Mouse (Mus musculus): ENCODE results near the gene Gm12789.
A peak's percentile ranks its signal among the peaks of the same experiment; 100 is the strongest.
"Not testable (repeated sequence)": the region's sequence is repeated elsewhere in the genome, so short reads cannot be mapped to it uniquely, and the experiment has no call there.

The Gm12789 gene

DNA sequence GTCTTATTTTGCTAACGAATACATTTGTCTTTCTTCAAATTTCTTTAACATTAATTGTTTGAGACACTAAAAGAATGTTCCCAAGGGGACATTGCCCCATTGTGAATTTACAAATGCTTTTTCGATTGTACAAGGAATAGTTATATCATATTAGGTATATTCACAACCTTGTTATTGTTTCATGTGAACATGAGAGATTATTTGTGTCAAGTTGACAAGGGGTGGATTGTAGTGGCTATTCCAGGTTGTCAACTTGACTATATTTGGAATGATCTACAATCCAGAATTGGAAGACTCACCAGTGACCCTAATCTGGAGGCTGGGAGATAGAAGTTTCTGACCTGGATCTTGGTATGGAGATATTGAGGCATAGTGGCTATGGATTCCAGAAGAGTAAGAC lies at the start of gene Gm12789:
Gene Gm12789, plus strand, starts transcription at position 301 of the 400 bp plus-strand sequence.
- DNase-seq (ENCODE audit: low read depth, low spot score); H3K36me3 ChIP-seq (ENCODE audit: control insufficient read depth, insufficient read depth, low read length, poor library complexity, severe bottlenecking); H3K27me3 ChIP-seq (ENCODE audit: control insufficient read depth, insufficient read depth, low read length, poor library complexity, severe bottlenecking): not testable (repeated sequence)

DNA sequence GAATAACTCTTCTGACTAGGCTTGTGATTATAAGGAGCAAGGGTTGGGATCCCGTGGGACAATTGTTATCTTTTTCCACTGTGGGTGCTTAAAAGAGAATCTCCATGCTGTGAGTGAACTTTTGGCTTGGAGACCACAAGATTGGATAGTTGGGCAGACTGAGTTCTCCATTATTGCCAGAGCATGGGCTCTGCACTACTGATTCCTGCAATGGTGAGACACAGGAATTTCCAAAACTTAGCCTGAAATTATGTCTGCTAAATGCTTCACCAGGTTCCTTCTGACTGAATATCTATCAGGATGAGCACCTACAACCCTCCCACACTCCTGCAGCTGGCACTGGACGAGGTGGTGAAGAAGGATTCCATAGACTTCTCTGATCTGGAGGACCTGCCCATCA lies 46.3 kb upstream of the Gm12789 start, which contains the start of gene Gm12794:
Gene Gm12794, plus strand, starts transcription at position 301 of the 400 bp plus-strand sequence.
- not testable (repeated sequence) for DNase-seq (ENCODE audit: low read depth, low spot score); H3K27me3 ChIP-seq (ENCODE audit: control insufficient read depth, insufficient read depth, low read length, poor library complexity, severe bottlenecking)

GRCm38 (mm10) chr4:101980949-101981348 lies 5.5 kb upstream of the Gm12789 start, which contains the start of gene Gm12790:
Gene Gm12790 (minus strand): TSS chr4:101981049.
- H3K27me3 ChIP-seq (ENCODE audit: control insufficient read depth, insufficient read depth, low read length, poor library complexity, severe bottlenecking); DNase-seq (ENCODE audit: low read depth, low spot score); H3K36me3 ChIP-seq (ENCODE audit: control insufficient read depth, insufficient read depth, low read length, poor library complexity, severe bottlenecking): not testable (repeated sequence)

More for the DNA sequence above, 46.3 kb upstream of the Gm12789 start, which contains the start of gene Gm12794:
- not testable (repeated sequence) for H3K36me3 ChIP-seq (ENCODE audit: control insufficient read depth, insufficient read depth, low read length, poor library complexity, severe bottlenecking)

- H3K36me3 ChIP-seq (ENCODE audit: control insufficient read depth, insufficient read depth, low read length, poor library complexity, severe bottlenecking): no peaks in the 10 kb centered on the region
- H3K27me3 ChIP-seq (ENCODE audit: control insufficient read depth, insufficient read depth, low read length, poor library complexity, severe bottlenecking): no peaks in the 10 kb centered on the region
- DNase-seq (ENCODE audit: low read depth, low spot score): no peak
Measured at GRCm38 (mm10) chr4:101985678-101986077, 748 bp upstream of the Gm12789 start.

GRCm38 (mm10) chr4:101997426-101997825 lies 11.0 kb downstream of the Gm12789 start:
- Histone ChIP-seq H3K36me3 (ENCODE audit: control insufficient read depth, insufficient read depth, low read length, poor library complexity, severe bottlenecking) (no peaks in the 10 kb centered on the region), H3K27me3 (ENCODE audit: control insufficient read depth, insufficient read depth, low read length, poor library complexity, severe bottlenecking) (no peaks in the 10 kb centered on the region)
- DNase-seq (ENCODE audit: low read depth, low spot score): no peak

DNA sequence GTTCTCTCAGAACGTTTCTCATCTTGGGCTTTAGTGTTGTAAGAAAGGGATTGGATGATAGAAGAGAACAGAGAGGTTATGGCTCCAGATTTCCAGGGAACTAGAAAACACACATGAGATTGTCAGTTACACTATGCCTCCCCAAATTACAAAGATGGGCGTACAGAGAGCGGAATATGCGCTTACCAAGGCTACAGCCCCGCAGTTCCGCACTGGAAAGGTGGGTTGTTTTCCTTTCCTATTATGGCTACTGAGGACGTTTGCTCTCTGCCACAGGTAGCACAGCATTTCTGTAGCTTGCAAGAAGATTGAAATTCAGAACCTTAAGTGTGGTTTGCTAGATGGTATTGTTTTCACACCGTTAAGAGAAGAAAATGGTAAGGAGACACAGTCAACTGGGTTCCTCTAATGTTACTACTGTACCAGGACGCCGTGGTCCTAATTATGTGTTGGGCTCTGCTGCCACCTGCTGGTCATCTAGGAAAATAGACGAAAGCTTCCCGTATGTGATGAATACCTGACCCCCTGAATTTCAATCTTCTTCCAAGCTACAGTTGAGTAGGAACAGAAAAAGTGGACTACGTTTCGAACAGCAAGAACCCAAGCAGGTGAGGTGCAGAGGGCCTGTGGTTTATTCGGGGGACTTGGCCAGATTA lies 12.0 kb downstream of the Gm12789 start:
- peak; percentile 59 for DNase-seq (ENCODE audit: low read depth, low spot score)
- Histone ChIP-seq H3K27me3 (ENCODE audit: control insufficient read depth, insufficient read depth, low read length, poor library complexity, severe bottlenecking) (no peaks in the 10 kb centered on the region), H3K36me3 (ENCODE audit: control insufficient read depth, insufficient read depth, low read length, poor library complexity, severe bottlenecking) (no peaks in the 10 kb centered on the region)

DNA sequence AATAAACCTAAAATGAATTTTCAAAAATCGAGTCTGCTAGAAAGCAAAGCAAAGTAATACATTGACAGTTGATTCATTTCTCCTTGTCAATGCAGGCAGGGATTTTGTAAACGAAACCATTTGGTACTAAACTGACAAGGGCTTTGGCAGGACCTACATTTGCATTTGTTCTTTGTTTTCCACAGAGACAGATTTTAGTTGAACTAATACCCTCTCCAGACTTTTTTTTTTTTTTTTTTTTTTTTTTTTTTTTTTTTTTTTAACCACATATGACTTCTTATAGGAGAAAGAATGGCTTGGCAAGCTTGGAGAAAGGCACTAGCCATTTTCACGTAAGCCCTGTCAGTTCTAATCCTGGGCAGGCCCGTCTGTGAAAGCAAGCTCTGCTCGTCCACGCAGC lies 40.2 kb downstream of the Gm12789 start:
- H3K36me3 ChIP-seq (ENCODE audit: control insufficient read depth, insufficient read depth, low read length, poor library complexity, severe bottlenecking): no peaks in the 10 kb centered on the region
- no peak for DNase-seq (ENCODE audit: low read depth, low spot score)
- no peaks in the 10 kb centered on the region for H3K27me3 ChIP-seq (ENCODE audit: control insufficient read depth, insufficient read depth, low read length, poor library complexity, severe bottlenecking)

Data from splenic B cell, adult 2 months (primary cell).